Comparison of ENCODE assay signal across 9 mouse cellular contexts in genomic region chr14:76011062-76011457, GRCm38 (mm10). TPM values are rescaled to one million over a fixed set of nuclear protein-coding genes. Genes with fewer than 3 reads are reported as not detected.
DNase-seq lines count a peak whose midpoint lies in the region; ATAC-seq and TF ChIP-seq lines count a peak whose summit lies in the region.
"Had no signal": no experiment of that assay in that cellular context is flagged by ENCODE, and none has a peak within 500 bp of the region (broad histone marks: within the 10 kb centered on the region; RNA-seq: fewer than 3 reads in every experiment).

No protein-coding gene starts in this region.

- no peaks in the 10 kb centered on the region for H3K27me3 ChIP-seq in kidney, postnatal 0 days (ENCODE audit: insufficient read depth, low read length)
- no peaks in the 10 kb centered on the region for H3K27me3 ChIP-seq in embryonic facial prominence, embryonic 12.5 days
- no peaks in the 10 kb centered on the region for H3K27me3 ChIP-seq in hindbrain, postnatal 0 days (ENCODE audit: insufficient read depth, low read length)
- no peaks in the 10 kb centered on the region for H3K27me3 ChIP-seq in midbrain, postnatal 0 days (ENCODE audit: insufficient read depth, low read length)

- H3K9ac ChIP-seq in kidney, postnatal 0 days (ENCODE audit: low read depth, low read length): no peak overlapping the region
- H3K9ac ChIP-seq in embryonic facial prominence, embryonic 12.5 days: 0 out of 2 replicates have a peak overlapping the region, but pooled peaks have one; percentile 81
- peak overlapping the region; percentile 71; the same call in 1 of the 2 replicates for H3K9ac ChIP-seq in hindbrain, postnatal 0 days (replicated peaks; ENCODE audit: low read length)
- 0 out of 2 replicates have a peak overlapping the region, but pooled peaks have one; percentile 39 for H3K9ac ChIP-seq in midbrain, postnatal 0 days (replicated peaks; ENCODE audit: low read length, poor library complexity, severe bottlenecking)

- 28% methylated on average over 7 of the region's 7 CpGs for WGBS in kidney, postnatal 0 days
- WGBS in embryonic facial prominence, embryonic 12.5 days: 27% methylated on average over 7 of the region's 7 CpGs
- WGBS in hindbrain, postnatal 0 days: 20% methylated on average over 7 of the region's 7 CpGs
- WGBS in midbrain, postnatal 0 days: 23% methylated on average over 7 of the region's 7 CpGs

- 0 out of 2 replicates have a peak, but pooled peaks cover 9% of the 10 kb centered on the region for H3K4me1 ChIP-seq in kidney, postnatal 0 days (replicated peaks; ENCODE audit: insufficient read depth, low read length)
- H3K4me1 ChIP-seq in embryonic facial prominence, embryonic 12.5 days: peaks cover 20% of the 10 kb centered on the region
- H3K4me1 ChIP-seq in hindbrain, postnatal 0 days (ENCODE audit: insufficient read depth, low read length): peaks cover 17% of the 10 kb centered on the region; the same call in 1 of the 2 replicates
- peaks cover 10% of the 10 kb centered on the region for H3K4me1 ChIP-seq in midbrain, postnatal 0 days (ENCODE audit: insufficient read depth, low read length)

- no peak for DNase-seq in kidney, postnatal 0 days (ENCODE audit: low spot score)
- DNase-seq in kidney, postnatal 10 days: no peak
- no peak for DNase-seq in hindbrain, postnatal 0 days (ENCODE audit: low spot score)
- no peak for DNase-seq in midbrain, postnatal 0 days (ENCODE audit: low spot score)
- no peak for DNase-seq in thymus, postnatal 36 days
- no peak for DNase-seq in adrenal gland, adult 8-10 months
- no peak for DNase-seq in kidney, adult 8-10 months

- no peak for ATAC-seq in kidney, postnatal 0 days (replicated peaks; ENCODE audit: low FRiP score, low read depth)
- ATAC-seq in embryonic facial prominence, embryonic 12.5 days (ENCODE audit: insufficient number of reproducible peaks, insufficient read depth, low FRiP score, low TSS enrichment): 0 out of 2 replicates have a peak, but pooled peaks have one; percentile 6
- peak; percentile 42 for ATAC-seq in hindbrain, postnatal 0 days
- peak; percentile 38; the same call in 1 of the 2 replicates for ATAC-seq in midbrain, postnatal 0 days (ENCODE audit: low FRiP score)

- peak overlapping the region; percentile 67 for H3K4me2 ChIP-seq in kidney, postnatal 0 days (ENCODE audit: low read length)
- H3K4me2 ChIP-seq in embryonic facial prominence, embryonic 12.5 days (replicated peaks): peak overlapping the region; percentile 78
- peak overlapping the region; percentile 62 for H3K4me2 ChIP-seq in hindbrain, postnatal 0 days (ENCODE audit: low read depth, low read length)
- peak overlapping the region; percentile 77 for H3K4me2 ChIP-seq in midbrain, postnatal 0 days (ENCODE audit: low read depth, low read length, poor library complexity, severe bottlenecking)

- H3K36me3 ChIP-seq in kidney, postnatal 0 days (ENCODE audit: insufficient read depth, low read length): no peaks in the 10 kb centered on the region
- peaks cover 8% of the 10 kb centered on the region; the same call in 1 of the 2 replicates for H3K36me3 ChIP-seq in embryonic facial prominence, embryonic 12.5 days
- no peaks in the 10 kb centered on the region for H3K36me3 ChIP-seq in hindbrain, postnatal 0 days (ENCODE audit: insufficient read depth, low read length)
- no peaks in the 10 kb centered on the region for H3K36me3 ChIP-seq in midbrain, postnatal 0 days (ENCODE audit: insufficient read depth, low read length)

- H3K4me3 ChIP-seq in kidney, postnatal 0 days (replicated peaks; ENCODE audit: low read depth, low read length): peak overlapping the region; percentile 74
- H3K4me3 ChIP-seq in embryonic facial prominence, embryonic 12.5 days: peak overlapping the region; percentile 98
- H3K4me3 ChIP-seq in hindbrain, postnatal 0 days (ENCODE audit: low read length): peak overlapping the region; percentile 88
- H3K4me3 ChIP-seq in midbrain, postnatal 0 days (ENCODE audit: low read depth, low read length): peak overlapping the region; percentile 87

- no peaks in the 10 kb centered on the region for H3K9me3 ChIP-seq in kidney, postnatal 0 days (replicated peaks; ENCODE audit: low read length)
- H3K9me3 ChIP-seq in embryonic facial prominence, embryonic 12.5 days: no peaks in the 10 kb centered on the region
- no peaks in the 10 kb centered on the region for H3K9me3 ChIP-seq in hindbrain, postnatal 0 days (ENCODE audit: low read length)
- H3K9me3 ChIP-seq in midbrain, postnatal 0 days (ENCODE audit: low read length): no peaks in the 10 kb centered on the region

- TF ChIP-seq CTCF in kidney, postnatal 0 days (IDR thresholded peaks at IDR 0.05; ENCODE audit: low read depth): no peak
- TF ChIP-seq CTCF in hindbrain, postnatal 0 days (IDR thresholded peaks at IDR 0.05; ENCODE audit: low read depth): no peak
- no peak for TF ChIP-seq CTCF in midbrain, postnatal 0 days (IDR thresholded peaks at IDR 0.05)

- H3K27ac ChIP-seq in kidney, postnatal 0 days: no peak overlapping the region
- H3K27ac ChIP-seq in embryonic facial prominence, embryonic 12.5 days: no peak overlapping the region
- no peak overlapping the region for H3K27ac ChIP-seq in hindbrain, postnatal 0 days
- no peak overlapping the region for H3K27ac ChIP-seq in midbrain, postnatal 0 days (ENCODE audit: low read depth, low read length)

RNA-seq across cellular contexts. Expression of gene Gtf2f2, which starts 0.4 kb away (rescaled TPM):
- 40.3 and 40.4 TPM in 2 replicates for polyA plus RNA-seq in kidney, postnatal 0 days (2015; fragmentation: Nextera tagmentation; extraction: Ambion mirVana)
- polyA plus RNA-seq in embryonic facial prominence, embryonic 12.5 days (2016; fragmentation: Nextera tagmentation; extraction: Ambion mirVana): 37.7 and 39.5 TPM in 2 replicates
- total RNA-seq in hindbrain, postnatal 0 days (2014; rRNA removed): 14.8 and 18.5 TPM in 2 replicates
- 40.9 and 41.3 TPM in 2 replicates for polyA plus RNA-seq in hindbrain, postnatal 0 days (2015; fragmentation: Nextera tagmentation; extraction: Ambion mirVana)
- total RNA-seq in midbrain, postnatal 0 days (2014; rRNA removed): 22.7 and 23.4 TPM in 2 replicates
- 38.4 and 42.6 TPM in 2 replicates for polyA plus RNA-seq in midbrain, postnatal 0 days (2015; fragmentation: Nextera tagmentation; extraction: Ambion mirVana)
- 10 to 100 TPM; 22.0 to 25.0 (median 23.2) TPM for total RNA-seq in adrenal gland, adult 8-10 months (2022)

RNA-seq across cellular contexts. Expression of gene Kctd4, which starts 56.3 kb away (rescaled TPM):
- polyA plus RNA-seq in kidney, postnatal 0 days (2015; fragmentation: Nextera tagmentation; extraction: Ambion mirVana): 0.20 and 0.24 TPM in 2 replicates
- 0.64 and 0.95 TPM in 2 replicates for polyA plus RNA-seq in embryonic facial prominence, embryonic 12.5 days (2016; fragmentation: Nextera tagmentation; extraction: Ambion mirVana)
- total RNA-seq in hindbrain, postnatal 0 days (2014; rRNA removed): 3.8 and 5.0 TPM in 2 replicates
- 6.0 and 7.0 TPM in 2 replicates for polyA plus RNA-seq in hindbrain, postnatal 0 days (2015; fragmentation: Nextera tagmentation; extraction: Ambion mirVana)
- 9.4 and 11.8 TPM in 2 replicates for total RNA-seq in midbrain, postnatal 0 days (2014; rRNA removed)
- 8.8 and 9.6 TPM in 2 replicates for polyA plus RNA-seq in midbrain, postnatal 0 days (2015; fragmentation: Nextera tagmentation; extraction: Ambion mirVana)
- total RNA-seq in adrenal gland, adult 8-10 months (2022): under 1 TPM in 2 of 4 experiments, not detected in 2; 0.07 to 0.12 TPM
- total RNA-seq: gastrocnemius, postnatal 14 days had no signal
